Mouse (Mus musculus) left cerebral cortex, adult 2 months (tissue): ENCODE measurements around the gene Sdsl. TPM values are rescaled to one million over a fixed set of nuclear protein-coding genes. Genes with fewer than 3 reads are reported as not detected.

Source experiments
- DNase-seq, 2 experiments: peaks; one replicate each; pipeline ENCODE4 v3.0.0; 2021 to 2022; ENCODE audit warnings: low spot score in 2 of 2, mixed read lengths in 1 of 2; ENCODE audit errors: extremely low spot score in 1 of 2
- H3K27ac ChIP-seq: fragments of 200-600 bp; 2 replicates; pipeline ENCODE4 v1.8.1; 2022
- H3K4me3 ChIP-seq: fragments of 200-600 bp; 2 replicates; pipeline ENCODE4 v1.8.1; 2022
- CTCF ChIP-seq: fragments of 200-600 bp; IDR thresholded peaks from 2 replicates; pipeline ENCODE4 v1.8.1; 2022; ENCODE audit warnings: antibody characterized with exemption, mild to moderate bottlenecking, moderate library complexity
- intact Hi-C: fragments of 180-260 bp; cut with DNase I; formaldehyde crosslinking; loops from one replicate; pipeline ENCODE4 v1.15.1; 2025
- total RNA-seq, 2 experiments: library from RNA; stranded (reverse); gene quantifications; 2 replicates each; pipeline ENCODE4 v1.2.3; 2021

Sdsl gene
- total RNA-seq, 2 experiments from 2014 or later = 5.3 to 7.4 TPM

GRCm38 (mm10) chr5:120440733-120441132 lies 31.9 kb downstream of the Sdsl start:
- peak; percentile 85 to 92 for DNase-seq

GRCm38 (mm10) chr5:120439887-120440670 lies 32.5 kb downstream of the Sdsl start:
- TF ChIP-seq CTCF = no peak
- no peak overlapping the region for H3K27ac ChIP-seq
- H3K4me3 ChIP-seq = no peak overlapping the region
- no peak for DNase-seq
- intact Hi-C loops = loop anchor here (2.0 to 10.0 kb wide), 7 partner anchors 188 to 1665 kb away; partner anchors contain the start of gene Tbx3

More at GRCm38 (mm10) chr5:120440733-120441132, 31.9 kb downstream of the Sdsl start:
- Histone ChIP-seq H3K27ac (no peak overlapping the region), H3K4me3 (no peak overlapping the region)
- TF ChIP-seq CTCF = peak; percentile 79
- intact Hi-C loops = loop anchor here (2.0 to 10.0 kb wide), 3 partner anchors 188 to 1666 kb away; no protein-coding TSS in a partner anchor

GRCm38 (mm10) chr5:120438991-120439710 lies 33.5 kb downstream of the Sdsl start:
- no peak for DNase-seq
- H3K4me3 ChIP-seq = no peak overlapping the region
- no peak overlapping the region for H3K27ac ChIP-seq
- TF ChIP-seq CTCF = no peak
- intact Hi-C loops = loop anchor here (5.0 to 10.0 kb wide), 4 partner anchors 602 to 1564 kb away; partner anchors contain the start of gene Tbx3

- DNase-seq = no peak
- intact Hi-C loops = loop anchor here (5.0 to 10.0 kb wide), 4 partner anchors 601 to 1564 kb away; partner anchors contain the start of gene Tbx3
- no peak overlapping the region for H3K27ac ChIP-seq
- no peak for TF ChIP-seq CTCF
- no peak overlapping the region for H3K4me3 ChIP-seq
These were observed 34.1 kb downstream of the Sdsl start for GRCm38 (mm10) chr5:120438469-120438868.

GRCm38 (mm10) chr5:120437986-120438385 lies 34.6 kb downstream of the Sdsl start:
- intact Hi-C loops = loop anchor here (5.0 to 10.0 kb wide), 4 partner anchors 601 to 1563 kb away; partner anchors contain the start of gene Tbx3
- TF ChIP-seq CTCF = no peak
- Histone ChIP-seq H3K4me3 (no peak overlapping the region), H3K27ac (no peak overlapping the region)
- DNase-seq = no peak

GRCm38 (mm10) chr5:120437539-120437938 lies 35.1 kb downstream of the Sdsl start:
- TF ChIP-seq CTCF = no peak
- no peak for DNase-seq
- H3K4me3 ChIP-seq = no peak overlapping the region
- intact Hi-C loops = loop anchor here (5.0 to 10.0 kb wide), 4 partner anchors 600 to 1563 kb away; partner anchors contain the start of gene Tbx3
- H3K27ac ChIP-seq = no peak overlapping the region

GRCm38 (mm10) chr5:120436885-120437495 lies 35.6 kb downstream of the Sdsl start:
- no peak for TF ChIP-seq CTCF
- intact Hi-C loops = loop anchor here (5.0 to 10.0 kb wide), 4 partner anchors 600 to 1562 kb away; partner anchors contain the start of gene Tbx3
- Histone ChIP-seq H3K27ac (no peak overlapping the region), H3K4me3 (no peak overlapping the region)
- no peak for DNase-seq

- intact Hi-C loops = loop anchor here (5.0 to 10.0 kb wide), 4 partner anchors 599 to 1561 kb away; partner anchors contain the start of gene Tbx3
- no peak for TF ChIP-seq CTCF
- H3K27ac ChIP-seq = no peak overlapping the region
These were observed 36.7 kb downstream of the Sdsl start for GRCm38 (mm10) chr5:120435731-120436501.

GRCm38 (mm10) chr5:120435006-120435681 lies 37.5 kb downstream of the Sdsl start:
- no peak for TF ChIP-seq CTCF
- DNase-seq = no peak
- intact Hi-C loops = loop anchor here (5.0 to 10.0 kb wide), 4 partner anchors 598 to 1560 kb away; partner anchors contain the start of gene Tbx3
- Histone ChIP-seq H3K27ac (no peak overlapping the region), H3K4me3 (no peak overlapping the region)

More at GRCm38 (mm10) chr5:120435731-120436501, 36.7 kb downstream of the Sdsl start:
- no peak for DNase-seq
- H3K4me3 ChIP-seq = no peak overlapping the region

GRCm38 (mm10) chr5:120434231-120434735 lies 38.3 kb downstream of the Sdsl start:
- intact Hi-C loops = loop anchor here (10.0 kb wide), 2 partner anchors 629 to 1559 kb away; no protein-coding TSS in a partner anchor
- Histone ChIP-seq H3K4me3 (no peak overlapping the region), H3K27ac (no peak overlapping the region)
- DNase-seq = no peak
- no peak for TF ChIP-seq CTCF
